Comparison of ENCODE assay signal across 8 mouse cellular contexts in the genomic region with DNA sequence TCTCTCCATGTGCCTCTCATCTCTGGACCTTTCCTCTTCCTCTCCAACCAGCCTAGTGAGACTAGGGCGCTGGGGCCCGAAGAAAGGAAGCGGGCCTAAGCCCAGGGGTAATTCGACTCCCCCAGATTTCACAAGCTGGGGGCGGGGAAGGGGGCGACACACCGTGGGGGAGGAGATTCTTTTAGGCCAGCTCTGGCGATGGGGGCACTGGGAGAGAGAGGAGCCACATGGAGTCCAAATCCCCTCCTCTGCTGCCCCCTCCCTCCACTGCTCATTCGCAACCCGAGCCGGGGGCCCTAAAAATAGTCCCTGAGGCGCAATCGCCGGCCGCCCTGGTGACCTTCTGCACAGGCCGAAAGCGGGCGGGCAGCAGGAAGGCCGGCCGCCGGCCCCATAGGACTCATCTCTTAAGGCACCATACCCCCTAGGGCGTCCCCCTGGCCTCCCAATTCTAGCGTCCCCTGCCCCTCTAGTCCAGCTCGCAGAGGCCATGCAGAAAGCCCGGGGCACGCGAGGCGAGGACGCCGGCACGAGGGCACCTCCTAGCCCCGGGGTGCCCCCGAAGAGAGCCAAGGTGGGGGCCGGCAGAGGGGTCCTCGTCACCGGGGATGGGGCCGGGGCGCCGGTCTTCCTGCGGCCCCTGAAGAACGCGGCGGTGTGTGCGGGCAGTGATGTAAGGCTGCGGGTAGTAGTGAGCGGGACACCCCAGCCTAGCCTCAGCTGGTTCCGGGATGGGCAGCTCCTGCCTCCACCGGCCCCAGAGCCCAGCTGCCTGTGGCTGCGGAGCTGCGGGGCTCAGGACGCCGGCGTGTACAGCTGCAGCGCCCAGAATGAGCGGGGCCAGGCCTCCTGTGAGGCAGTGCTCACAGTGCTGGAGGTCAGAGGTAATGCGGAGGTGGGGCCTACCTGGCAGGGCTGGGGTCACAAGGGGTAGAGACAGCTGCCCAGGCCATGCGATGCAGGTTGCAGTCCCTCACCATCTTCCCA. TPM values are rescaled to one million over a fixed set of nuclear protein-coding genes. Genes with fewer than 3 reads are reported as not detected.
DNase-seq lines count a peak whose midpoint lies in the region; ATAC-seq and TF ChIP-seq lines count a peak whose summit lies in the region.

A gene (plus strand): TSS at position 348 of the 987 bp plus-strand sequence.

- no peaks in the 10 kb centered on the region for H3K79me2 ChIP-seq in CH12.LX (replicated peaks; ENCODE audit: control insufficient read depth, extremely low read depth, insufficient read depth, poor library complexity, severe bottlenecking)

- 12% methylated on average over 57 of the region's 57 CpGs for WGBS in forebrain, embryonic 15.5 days
- whole genome bisulfite sequencing in limb, embryonic 15.5 days: 7% methylated on average over 56 of the region's 57 CpGs

- peak; percentile 30 for ATAC-seq in forebrain, embryonic 15.5 days (replicated peaks)
- peak; percentile 53 for ATAC-seq in limb, embryonic 15.5 days (ENCODE audit: insufficient number of reproducible peaks, low FRiP score, low TSS enrichment, low read depth)
- no peak for ATAC-seq in inflammation-experienced regulatory T-cells, adult 6 months

- TF ChIP-seq RAD21 in CH12.LX (IDR thresholded peaks at IDR 0.05; ENCODE audit: low read depth, low read length): no peak

- H3K4me1 ChIP-seq in CH12.LX (ENCODE audit: control insufficient read depth in 1 of 2, insufficient read depth in 2 of 2): peaks cover 4 to 42% of the 10 kb centered on the region in 2 experiments; a peak in 3 of 4 replicates
- peaks cover 12% of the 10 kb centered on the region for H3K4me1 ChIP-seq in forebrain, embryonic 15.5 days
- H3K4me1 ChIP-seq in limb, embryonic 15.5 days: peaks cover 15% of the 10 kb centered on the region

- H3K4me2 ChIP-seq in CH12.LX (ENCODE audit: insufficient read depth, low read depth, poor library complexity, severe bottlenecking): no peak within 1 kb of the TSS
- H3K4me2 ChIP-seq in forebrain, embryonic 15.5 days (replicated peaks): peak within 1 kb of the TSS; percentile 40
- peak within 1 kb of the TSS; percentile 58 for H3K4me2 ChIP-seq in limb, embryonic 15.5 days

- no peaks in the 10 kb centered on the region for H3K36me3 ChIP-seq in CH12.LX (replicated peaks in 1 of 2; ENCODE audit: control insufficient read depth in 1 of 2, insufficient read depth in 1 of 2, low read length in 1 of 2)
- H3K36me3 ChIP-seq in forebrain, embryonic 15.5 days: no peaks in the 10 kb centered on the region
- no peaks in the 10 kb centered on the region for H3K36me3 ChIP-seq in limb, embryonic 15.5 days

- TF ChIP-seq CTCF in CH12.LX (conservative IDR thresholded peaks at IDR 0.05 in 1 of 2, IDR thresholded peaks at IDR 0.05 in 1 of 2; ENCODE audit: low read depth in 2 of 2, low read length in 2 of 2): no peak

- no peaks in the 10 kb centered on the region for H3K27me3 ChIP-seq in CH12.LX (replicated peaks)
- H3K27me3 ChIP-seq in forebrain, embryonic 15.5 days: peaks cover 20% of the 10 kb centered on the region
- H3K27me3 ChIP-seq in limb, embryonic 15.5 days: peaks cover 13% of the 10 kb centered on the region

- in situ Hi-C loops in CH12.LX (cut with MboI; ENCODE audit: low pct_ligation_motif_present, low pct_unique_long_range_greater_than_20kb, low sequenced_read_pairs): no loop called here

- peak; percentile 36 for DNase-seq in adrenal gland, postnatal 10 days
- no peak for DNase-seq in adrenal gland, adult 18-20 months (ENCODE audit: low spot score in 2 of 2)
- DNase-seq in CH12.LX (ENCODE audit: extremely low read depth): no peak
- DNase-seq in heart, postnatal 4 days: peak; percentile 74
- DNase-seq in spleen, adult 12 weeks (ENCODE audit: low spot score): no peak

- dilution Hi-C loops in CH12.LX (cut with MboI; ENCODE audit: extremely low pct_ligation_motif_present, extremely low pct_unique_long_range_greater_than_20kb, low sequenced_read_pairs): no loop called here

- TF ChIP-seq POLR2A in CH12.LX (IDR thresholded peaks at IDR 0.05; ENCODE audit: low read depth, low read length): no peak

- no peak for TF ChIP-seq EP300 in CH12.LX (IDR thresholded peaks at IDR 0.05; ENCODE audit: low read length)

- no peaks in the 10 kb centered on the region for H3K9me3 ChIP-seq in CH12.LX (replicated peaks; ENCODE audit: low read length)
- H3K9me3 ChIP-seq in forebrain, embryonic 15.5 days: no peaks in the 10 kb centered on the region
- no peaks in the 10 kb centered on the region for H3K9me3 ChIP-seq in limb, embryonic 15.5 days

- H3K9ac ChIP-seq in CH12.LX (ENCODE audit: insufficient read depth, low read depth): no peak within 1 kb of the TSS
- no peak within 1 kb of the TSS; the same call in 1 of the 2 replicates for H3K9ac ChIP-seq in forebrain, embryonic 15.5 days (replicated peaks)
- peak within 1 kb of the TSS; percentile 11 for H3K9ac ChIP-seq in limb, embryonic 15.5 days

- H3K4me3 ChIP-seq in CH12.LX (replicated peaks in 1 of 3; ENCODE audit: low read depth in 2 of 3, low read length in 2 of 3, poor library complexity in 1 of 3): no peak within 1 kb of the TSS
- H3K4me3 ChIP-seq in forebrain, embryonic 15.5 days: peak within 1 kb of the TSS; percentile 6
- peak within 1 kb of the TSS; percentile 36 for H3K4me3 ChIP-seq in limb, embryonic 15.5 days

- no peak within 1 kb of the TSS for H3K27ac ChIP-seq in CH12.LX (ENCODE audit: insufficient read depth, low read depth)
- H3K27ac ChIP-seq in forebrain, embryonic 15.5 days (replicated peaks): no peak within 1 kb of the TSS
- H3K27ac ChIP-seq in limb, embryonic 15.5 days: peak within 1 kb of the TSS; percentile 23; the same call in 1 of the 2 replicates

TF ChIP-seq in CH12.LX, 34 proteins besides CTCF, POLR2A, EP300 and RAD21:
- no peak for TF ChIP-seq IRF4 (IDR thresholded peaks at IDR 0.05; ENCODE audit: low read depth, low read length)

RNA-seq across cellular contexts. Expression of the gene that starts here (rescaled TPM):
- 10 to 100 TPM; 12.8 to 30.6 TPM for total RNA-seq in adrenal gland, postnatal 10 days (2021)
- total RNA-seq in adrenal gland, adult 18-20 months (2021): 10 to 100 TPM in 1 of 2 experiments, 1 to 10 TPM in 1; 7.3 to 10.8 TPM
- total RNA-seq in CH12.LX (2012; rRNA removed): 14.2 and 18.8 TPM in 2 replicates
- total RNA-seq in CH12.LX (2014; rRNA removed): 13.0 and 13.1 TPM in 2 replicates
- 30.7 and 31.7 TPM in 2 replicates for polyA plus RNA-seq in CH12.LX (2012; ENCODE audit: insufficient read length, low read depth)
- 9.9 and 11.4 TPM in 2 replicates for polyA plus RNA-seq in forebrain, embryonic 15.5 days (2015; fragmentation: Nextera tagmentation; extraction: Ambion mirVana)
- 100 to 1,000 TPM; 121 to 123 TPM for total RNA-seq in heart, postnatal 4 days (2021)
- 15.4 and 16.3 TPM in 2 replicates for polyA plus RNA-seq in limb, embryonic 15.5 days (2015; fragmentation: Nextera tagmentation; extraction: Ambion mirVana)
- polyA plus RNA-seq in inflammation-experienced regulatory T-cells, adult 6 months (2017; shearing (Covaris generic)): under 1 TPM in 1 of 3 experiments, not detected in 2; 0.34 TPM

Comparison
In these comparisons a context has a peak if more than half of its experiments do, and no peak if none do; other contexts are left out.
1. DNase-seq: peak in adrenal gland, postnatal 10 days (single experiment) and heart, postnatal 4 days (single experiment); none in adrenal gland, adult 18-20 months (0 of 2), CH12.LX (single experiment) and spleen, adult 12 weeks (single experiment).
2. H3K4me3 ChIP-seq: peak in forebrain, embryonic 15.5 days (single experiment) and limb, embryonic 15.5 days (single experiment); none in CH12.LX (0 of 3).